Mouse (Mus musculus) stomach, postnatal 0 days (tissue): ENCODE measurements around the gene Lif.

Experiments
- CTCF ChIP-seq: IDR thresholded peaks from 2 replicates; pipeline ENCODE4 v1.5.1; 2016; ENCODE audit warnings: antibody characterized with exemption, low read depth, mild to moderate bottlenecking, moderate library complexity
- EP300 ChIP-seq: optimal IDR thresholded peaks from 2 replicates; pipeline ENCODE3; 2016; ENCODE audit warnings: antibody characterized with exemption

DNA sequence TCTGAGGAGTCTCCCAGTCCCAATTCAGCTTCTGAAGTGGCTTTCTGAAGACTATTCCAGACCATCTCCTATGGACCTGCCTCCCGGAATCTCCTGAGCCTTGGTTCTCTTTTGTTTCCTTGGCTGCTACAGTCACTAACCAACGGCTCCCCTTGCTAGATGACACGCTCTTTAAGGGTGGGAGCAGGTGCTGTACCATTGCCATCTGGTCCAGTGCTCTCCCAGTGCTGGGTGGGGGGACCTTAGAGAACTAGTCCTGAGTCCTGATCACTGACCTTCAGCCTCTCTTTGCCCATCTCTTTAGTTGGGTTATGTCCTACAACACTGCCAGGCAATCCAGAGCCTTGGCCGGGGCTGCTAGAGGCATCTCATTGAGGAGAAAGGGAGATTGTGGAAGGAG lies 36.1 kb downstream of the Lif start:
- TF ChIP-seq CTCF (no peak), EP300 (no peak)
